Mouse (Mus musculus) olfactory bulb, adult 2 months (tissue): ENCODE data around the gene Dbnl.

ENCODE experiments used
- CTCF ChIP-seq: fragments of 200-500 bp; IDR thresholded peaks from 2 replicates; pipeline ENCODE4 v1.5.1; 2012; ENCODE audit warnings: low read depth, mild to moderate bottlenecking, low read length, moderate library complexity; ENCODE audit not compliant: insufficient read depth
- POLR2A ChIP-seq: fragments of 200-500 bp; IDR thresholded peaks from 2 replicates; pipeline ENCODE4 v1.6.1; 2012; ENCODE audit warnings: mild to moderate bottlenecking, low read depth, low read length, moderate library complexity; ENCODE audit not compliant: insufficient read depth

DNA sequence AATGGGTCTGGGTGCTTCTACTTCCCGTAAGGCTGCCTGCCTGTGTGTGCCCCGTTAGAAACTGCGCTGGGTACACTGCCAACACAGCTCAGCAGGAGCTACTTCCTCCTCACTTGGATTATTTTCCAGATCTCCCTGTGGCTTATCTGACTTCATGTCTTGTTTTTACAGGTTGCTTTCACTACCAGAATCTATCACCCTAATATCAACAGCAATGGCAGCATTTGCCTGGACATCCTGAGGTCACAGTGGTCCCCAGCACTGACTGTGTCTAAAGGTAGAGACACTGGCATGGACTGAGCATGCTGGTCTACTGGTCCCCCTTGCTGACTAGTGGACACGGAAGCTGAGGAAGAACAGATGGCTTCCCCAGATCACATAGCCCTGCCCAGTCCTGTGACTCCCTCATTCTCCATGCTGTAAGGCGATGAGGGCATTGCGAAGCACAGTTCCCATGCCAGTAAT, 8.2 kb upstream of the Dbnl start:
- TF ChIP-seq CTCF (no peak), POLR2A (no peak)
